Mouse (Mus musculus): Measurements from ENCODE around the gene Dnaja3.
"Not testable (repeated sequence)": the region's sequence is repeated elsewhere in the genome, so short reads cannot be mapped to it uniquely, and the experiment has no call there.

The Dnaja3 gene

GRCm38 (mm10) chr16:4665726-4666125, 25.9 kb downstream of the Dnaja3 start:
- no peak for DNase-seq (ENCODE audit: low spot score in 2 of 2)

- peak; percentile 81 to 84 for DNase-seq (ENCODE audit: low spot score in 2 of 2)
Measured at GRCm38 (mm10) chr16:4667190-4667808, 27.5 kb downstream of the Dnaja3 start.

- no peak for DNase-seq (ENCODE audit: low spot score in 2 of 2)
Measured at GRCm38 (mm10) chr16:4670317-4670716, 30.5 kb downstream of the Dnaja3 start.

- no peak for DNase-seq (ENCODE audit: low spot score in 2 of 2)
Measured at GRCm38 (mm10) chr16:4674091-4674490, 34.3 kb downstream of the Dnaja3 start.

- no peak for DNase-seq (ENCODE audit: low spot score in 2 of 2)
Measured at GRCm38 (mm10) chr16:4676836-4677235, 37.0 kb downstream of the Dnaja3 start.

- DNase-seq (ENCODE audit: low spot score in 2 of 2), result no peak
Measured at GRCm38 (mm10) chr16:4678080-4678479, 38.3 kb downstream of the Dnaja3 start.

GRCm38 (mm10) chr16:4679121-4680018, 39.6 kb downstream of the Dnaja3 start, which contains the start of gene Coro7:
Coro7 (minus strand) TSS chr16:4679777.
- DNase-seq (ENCODE audit: low spot score in 2 of 2), result peak; percentile 81 to 90

GRCm38 (mm10) chr16:4680922-4681455, 41.2 kb downstream of the Dnaja3 start:
- DNase-seq (ENCODE audit: low spot score in 2 of 2), result not testable (repeated sequence)

- DNase-seq (ENCODE audit: low spot score in 2 of 2), result no peak
Measured at GRCm38 (mm10) chr16:4682628-4683179, 42.9 kb downstream of the Dnaja3 start.

- DNase-seq (ENCODE audit: low spot score in 2 of 2), result no peak
Measured at GRCm38 (mm10) chr16:4683193-4683580, 43.4 kb downstream of the Dnaja3 start.

GRCm38 (mm10) chr16:4683581-4684456, 44.0 kb downstream of the Dnaja3 start:
- DNase-seq (ENCODE audit: low spot score in 2 of 2), result peak; percentile 94 to 95

GRCm38 (mm10) chr16:4684457-4684791, 44.6 kb downstream of the Dnaja3 start:
- DNase-seq (ENCODE audit: low spot score in 2 of 2), result peak in 1 of 2 experiments; percentile 6

- not testable (repeated sequence) for DNase-seq (ENCODE audit: low spot score in 2 of 2)
Measured at GRCm38 (mm10) chr16:4689371-4689770, 49.6 kb downstream of the Dnaja3 start.

GRCm38 (mm10) chr16:4701211-4701610, 61.4 kb downstream of the Dnaja3 start:
- DNase-seq (ENCODE audit: low spot score in 2 of 2), result no peak

- no peak for DNase-seq (ENCODE audit: low spot score in 2 of 2)
Measured at GRCm38 (mm10) chr16:4702646-4703045, 62.9 kb downstream of the Dnaja3 start.

- DNase-seq (ENCODE audit: low spot score in 2 of 2), result no peak
Measured at GRCm38 (mm10) chr16:4705541-4705940, 65.8 kb downstream of the Dnaja3 start.

- DNase-seq (ENCODE audit: low spot score in 2 of 2), result no peak
Measured at GRCm38 (mm10) chr16:4711173-4711572, 71.4 kb downstream of the Dnaja3 start.

- no peak for DNase-seq (ENCODE audit: low spot score in 2 of 2)
Measured at GRCm38 (mm10) chr16:4713861-4714710, 74.3 kb downstream of the Dnaja3 start.

GRCm38 (mm10) chr16:4717866-4718265, 78.1 kb downstream of the Dnaja3 start:
- DNase-seq (ENCODE audit: low spot score in 2 of 2), result no peak

- DNase-seq (ENCODE audit: low spot score in 2 of 2), result peak; percentile 26 to 54
Measured at GRCm38 (mm10) chr16:4718753-4719518, 79.1 kb downstream of the Dnaja3 start, which contains the start of gene Nmral1. Nmral1 (minus strand) TSS chr16:4719356.
